Mouse (Mus musculus) mesoderm, embryonic 11.5 days (tissue): ENCODE results near the gene Rreb1.

Experiments used
- DNase-seq: peaks from one replicate; pipeline ENCODE4 v3.0.0-alpha.2; 2012; ENCODE audit warnings: low read depth, low spot score

Rreb1 gene

GRCm38 (mm10) chr13:37778147-37778593 is at the start of gene Rreb1:
Rreb1 (plus strand) TSS chr13:37778400.
- DNase-seq = peak; percentile 36

- DNase-seq = no peak
Observed at GRCm38 (mm10) chr13:37728551-37728950, 49.6 kb upstream of the Rreb1 start.

- DNase-seq = no peak
Observed at GRCm38 (mm10) chr13:37731914-37732693, 46.1 kb upstream of the Rreb1 start.

- DNase-seq = no peak
Observed at GRCm38 (mm10) chr13:37734501-37734900, 43.7 kb upstream of the Rreb1 start.

GRCm38 (mm10) chr13:37740111-37740510 is 38.1 kb upstream of the Rreb1 start:
- DNase-seq = no peak

GRCm38 (mm10) chr13:37740752-37741151 is 37.4 kb upstream of the Rreb1 start:
- no peak for DNase-seq

GRCm38 (mm10) chr13:37742248-37742647 is 36.0 kb upstream of the Rreb1 start:
- DNase-seq = no peak

- no peak for DNase-seq
Observed at GRCm38 (mm10) chr13:37747504-37747903, 30.7 kb upstream of the Rreb1 start.

- no peak for DNase-seq
Observed at GRCm38 (mm10) chr13:37749485-37749884, 28.7 kb upstream of the Rreb1 start.

GRCm38 (mm10) chr13:37751154-37751950 is 26.8 kb upstream of the Rreb1 start:
- DNase-seq = no peak

- DNase-seq = no peak
Observed at GRCm38 (mm10) chr13:37759341-37760012, 18.7 kb upstream of the Rreb1 start.

- no peak for DNase-seq
Observed at GRCm38 (mm10) chr13:37760013-37760342, 18.2 kb upstream of the Rreb1 start.

- no peak for DNase-seq
Observed at GRCm38 (mm10) chr13:37760373-37760772, 17.8 kb upstream of the Rreb1 start.

- peak; percentile 51 for DNase-seq
Observed at GRCm38 (mm10) chr13:37760957-37761941, 17.0 kb upstream of the Rreb1 start.

GRCm38 (mm10) chr13:37763800-37764407 is 14.3 kb upstream of the Rreb1 start:
- DNase-seq = no peak

GRCm38 (mm10) chr13:37769777-37770176 is 8.4 kb upstream of the Rreb1 start:
- no peak for DNase-seq

GRCm38 (mm10) chr13:37773476-37773875 is 4.7 kb upstream of the Rreb1 start:
- no peak for DNase-seq

GRCm38 (mm10) chr13:37776675-37777074 is 1.5 kb upstream of the Rreb1 start:
- no peak for DNase-seq

- DNase-seq = no peak
Observed at GRCm38 (mm10) chr13:37777351-37778146, 651 bp upstream of the Rreb1 start.
